In the genomic region with DNA sequence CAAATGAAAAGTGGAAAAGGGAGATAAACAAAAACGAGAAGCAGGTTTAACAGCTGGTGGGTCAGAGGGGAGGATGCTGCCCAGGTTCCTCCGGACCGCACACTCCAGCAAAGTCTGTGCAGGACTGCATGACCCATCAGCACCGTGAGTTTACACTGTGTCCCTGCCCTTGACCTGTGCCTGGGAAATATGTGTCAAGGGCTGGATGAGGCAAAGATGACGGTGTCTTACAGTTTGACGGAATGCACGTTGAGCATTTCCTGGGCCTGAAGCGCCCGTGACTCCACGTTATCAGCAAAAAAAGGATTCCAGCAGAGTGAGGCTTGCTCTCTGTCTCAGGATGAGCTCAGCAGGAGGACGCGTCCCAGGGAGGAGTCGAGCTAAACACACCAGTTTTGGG, we compare ENCODE assay signal across 37 mouse cellular contexts. TPM values are rescaled to one million over a fixed set of nuclear protein-coding genes. Genes with fewer than 3 reads are reported as not detected.
DNase-seq lines count a peak whose midpoint lies in the region; ATAC-seq and TF ChIP-seq lines count a peak whose summit lies in the region.
"Had no signal": no experiment of that assay in that cellular context is flagged by ENCODE, and none has a peak within 500 bp of the region (broad histone marks: within the 10 kb centered on the region; RNA-seq: fewer than 3 reads in every experiment).

No protein-coding gene starts in this region.

- DNase-seq in hindbrain, postnatal 0 days (ENCODE audit: low spot score): no peak
- peak; percentile 64 for DNase-seq in adrenal gland, adult 8-10 months
- DNase-seq in adrenal gland, postnatal 25 days: peak; percentile 29
- DNase-seq in embryo, embryonic 11 days: no peak
- DNase-seq: cerebellum, adult 11 months; cerebellum, adult 9-10 months; cerebellum, postnatal 36 days; gastrocnemius, postnatal 10 days; heart, postnatal 14 days; kidney, postnatal 25 days; lung, embryonic 14.5 days; lung, postnatal 14 days; right cerebral cortex, adult 18-20 months; spleen, adult 18-20 months; thymus, adult 2 months; thymus, postnatal 36 days had no signal

- no peaks in the 10 kb centered on the region for H3K4me1 ChIP-seq in hindbrain, embryonic 13.5 days (replicated peaks)
- H3K4me1 ChIP-seq in hindbrain, postnatal 0 days (ENCODE audit: insufficient read depth, low read length): no peaks in the 10 kb centered on the region
- H3K4me1 ChIP-seq in liver, embryonic 15.5 days (replicated peaks): peaks cover 32% of the 10 kb centered on the region
- peaks cover 11% of the 10 kb centered on the region for H3K4me1 ChIP-seq in intestine, embryonic 16.5 days (ENCODE audit: control insufficient read depth, insufficient read depth, low read length)
- H3K4me1 ChIP-seq: forebrain, embryonic 10.5 days had no signal

- H3K27me3 ChIP-seq in hindbrain, embryonic 13.5 days: peaks cover 8% of the 10 kb centered on the region; the same call in 1 of the 2 replicates
- H3K27me3 ChIP-seq in hindbrain, postnatal 0 days (ENCODE audit: insufficient read depth, low read length): no peaks in the 10 kb centered on the region
- H3K27me3 ChIP-seq in liver, embryonic 15.5 days: peaks cover 10% of the 10 kb centered on the region
- no peaks in the 10 kb centered on the region for H3K27me3 ChIP-seq in intestine, embryonic 16.5 days (replicated peaks; ENCODE audit: control insufficient read depth, insufficient read depth, low read length)
- H3K27me3 ChIP-seq: embryonic facial prominence, embryonic 13.5 days; kidney, embryonic 15.5 days had no signal

- H3K9ac ChIP-seq in hindbrain, embryonic 13.5 days: 0 out of 2 replicates have a peak overlapping the region, but pooled peaks have one; percentile 8
- no peak overlapping the region for H3K9ac ChIP-seq in hindbrain, postnatal 0 days (replicated peaks; ENCODE audit: low read length)
- H3K9ac ChIP-seq in liver, embryonic 15.5 days: no peak overlapping the region
- H3K9ac ChIP-seq in intestine, embryonic 16.5 days (ENCODE audit: low read depth, low read length): no peak overlapping the region
- H3K9ac ChIP-seq: embryonic facial prominence, embryonic 13.5 days; kidney, embryonic 15.5 days; lung, embryonic 14.5 days had no signal

- H3K36me3 ChIP-seq in hindbrain, embryonic 13.5 days: no peaks in the 10 kb centered on the region
- no peaks in the 10 kb centered on the region for H3K36me3 ChIP-seq in hindbrain, postnatal 0 days (ENCODE audit: insufficient read depth, low read length)
- H3K36me3 ChIP-seq in liver, embryonic 15.5 days (replicated peaks): no peaks in the 10 kb centered on the region
- H3K36me3 ChIP-seq in intestine, embryonic 16.5 days (ENCODE audit: control insufficient read depth, insufficient read depth, low read length): no peaks in the 10 kb centered on the region
- H3K36me3 ChIP-seq: embryonic facial prominence, embryonic 13.5 days; forebrain, embryonic 10.5 days; kidney, embryonic 15.5 days had no signal

- no peak for ATAC-seq in hindbrain, embryonic 13.5 days (ENCODE audit: low FRiP score)
- ATAC-seq in hindbrain, postnatal 0 days: no peak
- ATAC-seq in liver, embryonic 15.5 days (ENCODE audit: insufficient read depth): peak; percentile 26; the same call in 1 of the 2 replicates
- ATAC-seq in intestine, embryonic 16.5 days: no peak
- ATAC-seq: CD4-positive, CD25-positive, alpha-beta regulatory T cell, adult 4 months; forebrain, embryonic 16.5 days; intestine, postnatal 0 days; midbrain, embryonic 16.5 days had no signal

- H3K27ac ChIP-seq in hindbrain, embryonic 13.5 days: no peak overlapping the region
- H3K27ac ChIP-seq in hindbrain, postnatal 0 days: no peak overlapping the region
- peak overlapping the region; percentile 45; the same call in 1 of the 2 replicates for H3K27ac ChIP-seq in liver, embryonic 15.5 days (replicated peaks)
- H3K27ac ChIP-seq in intestine, embryonic 16.5 days (ENCODE audit: low read length): no peak overlapping the region
- H3K27ac ChIP-seq: embryonic facial prominence, embryonic 13.5 days; forebrain, embryonic 10.5 days; kidney, embryonic 15.5 days; stomach, postnatal 0 days had no signal

- WGBS in hindbrain, embryonic 13.5 days: 65% methylated on average over 13 of the region's 13 CpGs
- WGBS in hindbrain, postnatal 0 days: 63% methylated on average over 13 of the region's 13 CpGs
- 56% methylated on average over 13 of the region's 13 CpGs for WGBS in liver, embryonic 15.5 days (ENCODE audit: insufficient replicate concordance)
- WGBS in intestine, embryonic 16.5 days: 65% methylated on average over 13 of the region's 13 CpGs

- H3K4me2 ChIP-seq in hindbrain, embryonic 13.5 days: no peak overlapping the region
- no peak overlapping the region for H3K4me2 ChIP-seq in hindbrain, postnatal 0 days (ENCODE audit: low read depth, low read length)
- H3K4me2 ChIP-seq in liver, embryonic 15.5 days: no peak overlapping the region
- H3K4me2 ChIP-seq in intestine, embryonic 16.5 days (ENCODE audit: low read depth, low read length): no peak overlapping the region
- H3K4me2 ChIP-seq: embryonic facial prominence, embryonic 13.5 days; kidney, embryonic 15.5 days; lung, embryonic 14.5 days; midbrain, embryonic 11.5 days had no signal

- H3K4me3 ChIP-seq in hindbrain, embryonic 13.5 days: no peak overlapping the region
- no peak overlapping the region for H3K4me3 ChIP-seq in hindbrain, postnatal 0 days (ENCODE audit: low read length)
- H3K4me3 ChIP-seq in liver, embryonic 15.5 days (replicated peaks): no peak overlapping the region
- no peak overlapping the region for H3K4me3 ChIP-seq in intestine, embryonic 16.5 days (ENCODE audit: low read length)
- H3K4me3 ChIP-seq: embryonic facial prominence, embryonic 13.5 days; forebrain, embryonic 10.5 days; kidney, embryonic 15.5 days had no signal

- TF ChIP-seq CTCF in hindbrain, postnatal 0 days (IDR thresholded peaks at IDR 0.05; ENCODE audit: low read depth): no peak

- H3K9me3 ChIP-seq in hindbrain, embryonic 13.5 days: no peaks in the 10 kb centered on the region
- no peaks in the 10 kb centered on the region for H3K9me3 ChIP-seq in hindbrain, postnatal 0 days (ENCODE audit: low read length)
- no peaks in the 10 kb centered on the region for H3K9me3 ChIP-seq in liver, embryonic 15.5 days (replicated peaks)
- no peaks in the 10 kb centered on the region for H3K9me3 ChIP-seq in intestine, embryonic 16.5 days (ENCODE audit: control insufficient read depth, low read length)
- H3K9me3 ChIP-seq: embryonic facial prominence, embryonic 13.5 days; forebrain, embryonic 10.5 days; kidney, embryonic 15.5 days had no signal

RNA-seq across cellular contexts. Expression of gene Gm10447, which starts 11.3 kb away (rescaled TPM):
- polyA plus RNA-seq in hindbrain, embryonic 13.5 days (2015; fragmentation: Nextera tagmentation; extraction: Ambion mirVana): 0.06 and 0.16 TPM in 2 replicates
- total RNA-seq in hindbrain, postnatal 0 days (2014; rRNA removed): not detected in 2 replicates
- polyA plus RNA-seq in hindbrain, postnatal 0 days (2015; fragmentation: Nextera tagmentation; extraction: Ambion mirVana): 0.10 TPM in 1 of 2 replicates, not detected in the other
- total RNA-seq in adrenal gland, adult 8-10 months (2022): under 1 TPM in 3 of 4 experiments, not detected in 1; 0.21 to 0.59 (median 0.48) TPM
- total RNA-seq in adrenal gland, postnatal 25 days (2021): 0.30 TPM in 1 of 2 replicates, not detected in the other
- 0.09 and 0.13 TPM in 2 replicates for polyA plus RNA-seq in liver, embryonic 15.5 days (2015; fragmentation: Nextera tagmentation; extraction: Ambion mirVana)
- polyA plus RNA-seq in intestine, embryonic 16.5 days (2015; fragmentation: Nextera tagmentation; extraction: Ambion mirVana): 0.06 and 0.07 TPM in 2 replicates
- total RNA-seq: gastrocnemius, postnatal 10 days; heart, postnatal 14 days; neutrophil, adult 5-6 weeks had no signal
- polyA plus RNA-seq: CD4-positive, CD25-positive, alpha-beta regulatory T cell, adult 4 months; forebrain, embryonic 10.5 days; forebrain, embryonic 16.5 days; kidney, embryonic 15.5 days; lung, embryonic 14.5 days; midbrain, embryonic 11.5 days; neural tube, embryonic 11.5 days had no signal

RNA-seq across cellular contexts. Expression of gene Shroom1, which starts 11.4 kb away (rescaled TPM):
- 2.5 and 2.6 TPM in 2 replicates for polyA plus RNA-seq in hindbrain, embryonic 13.5 days (2015; fragmentation: Nextera tagmentation; extraction: Ambion mirVana)
- total RNA-seq in hindbrain, postnatal 0 days (2014; rRNA removed): 6.2 and 7.1 TPM in 2 replicates
- polyA plus RNA-seq in hindbrain, postnatal 0 days (2015; fragmentation: Nextera tagmentation; extraction: Ambion mirVana): 2.4 and 2.9 TPM in 2 replicates
- total RNA-seq in adrenal gland, adult 8-10 months (2022): 1 to 10 TPM; 2.6 to 10.0 (median 7.4) TPM
- 3.4 and 4.6 TPM in 2 replicates for total RNA-seq in adrenal gland, postnatal 25 days (2021)
- 2.9 and 4.0 TPM in 2 replicates for polyA plus RNA-seq in liver, embryonic 15.5 days (2015; fragmentation: Nextera tagmentation; extraction: Ambion mirVana)
- 1.3 and 1.4 TPM in 2 replicates for polyA plus RNA-seq in intestine, embryonic 16.5 days (2015; fragmentation: Nextera tagmentation; extraction: Ambion mirVana)
- total RNA-seq: neutrophil, adult 5-6 weeks had no signal
- polyA plus RNA-seq: CD4-positive, CD25-positive, alpha-beta regulatory T cell, adult 4 months had no signal

RNA-seq across cellular contexts. Expression of gene Gdf9, which starts 14.7 kb away (rescaled TPM):
- 3.1 and 3.3 TPM in 2 replicates for polyA plus RNA-seq in hindbrain, embryonic 13.5 days (2015; fragmentation: Nextera tagmentation; extraction: Ambion mirVana)
- total RNA-seq in hindbrain, postnatal 0 days (2014; rRNA removed): 0.11 and 2.1 TPM in 2 replicates
- polyA plus RNA-seq in hindbrain, postnatal 0 days (2015; fragmentation: Nextera tagmentation; extraction: Ambion mirVana): 1.5 and 1.6 TPM in 2 replicates
- total RNA-seq in adrenal gland, adult 8-10 months (2022): 1 to 10 TPM in 2 of 4 experiments, under 1 TPM in 2; 0.37 to 2.9 (median 0.99) TPM
- 1.4 and 2.2 TPM in 2 replicates for total RNA-seq in adrenal gland, postnatal 25 days (2021)
- polyA plus RNA-seq in liver, embryonic 15.5 days (2015; fragmentation: Nextera tagmentation; extraction: Ambion mirVana): 0.13 and 0.24 TPM in 2 replicates
- polyA plus RNA-seq in intestine, embryonic 16.5 days (2015; fragmentation: Nextera tagmentation; extraction: Ambion mirVana): 0.99 and 1.4 TPM in 2 replicates
- total RNA-seq: neutrophil, adult 5-6 weeks had no signal
- polyA plus RNA-seq: CD4-positive, CD25-positive, alpha-beta regulatory T cell, adult 4 months had no signal

RNA-seq across cellular contexts. Expression of gene Uqcrq, which starts 14.9 kb away (rescaled TPM):
- 682 and 692 TPM in 2 replicates for polyA plus RNA-seq in hindbrain, embryonic 13.5 days (2015; fragmentation: Nextera tagmentation; extraction: Ambion mirVana)
- total RNA-seq in hindbrain, postnatal 0 days (2014; rRNA removed): 20.4 and 38.9 TPM in 2 replicates
- 1,041 and 1,049 TPM in 2 replicates for polyA plus RNA-seq in hindbrain, postnatal 0 days (2015; fragmentation: Nextera tagmentation; extraction: Ambion mirVana)
- 100 to 1,000 TPM; 496 to 883 (median 741) TPM for total RNA-seq in adrenal gland, adult 8-10 months (2022)
- total RNA-seq in adrenal gland, postnatal 25 days (2021): 989 and 1,060 TPM in 2 replicates
- 473 and 512 TPM in 2 replicates for polyA plus RNA-seq in liver, embryonic 15.5 days (2015; fragmentation: Nextera tagmentation; extraction: Ambion mirVana)
- 1,029 and 1,034 TPM in 2 replicates for polyA plus RNA-seq in intestine, embryonic 16.5 days (2015; fragmentation: Nextera tagmentation; extraction: Ambion mirVana)

RNA-seq across cellular contexts. Expression of gene Leap2, which starts 22.6 kb away (rescaled TPM):
- not detected in 2 replicates for polyA plus RNA-seq in hindbrain, embryonic 13.5 days (2015; fragmentation: Nextera tagmentation; extraction: Ambion mirVana)
- not detected in 2 replicates for total RNA-seq in hindbrain, postnatal 0 days (2014; rRNA removed)
- not detected in 2 replicates for polyA plus RNA-seq in hindbrain, postnatal 0 days (2015; fragmentation: Nextera tagmentation; extraction: Ambion mirVana)
- total RNA-seq in adrenal gland, adult 8-10 months (2022): not detected
- not detected in 2 replicates for total RNA-seq in adrenal gland, postnatal 25 days (2021)
- polyA plus RNA-seq in liver, embryonic 15.5 days (2015; fragmentation: Nextera tagmentation; extraction: Ambion mirVana): 49.7 and 54.7 TPM in 2 replicates
- 17.8 and 52.6 TPM in 2 replicates for polyA plus RNA-seq in intestine, embryonic 16.5 days (2015; fragmentation: Nextera tagmentation; extraction: Ambion mirVana)
- total RNA-seq: gastrocnemius, postnatal 10 days; heart, postnatal 14 days; layer of hippocampus, adult 18-20 months; layer of hippocampus, postnatal 10 days; left cerebral cortex, adult 18-20 months; left cerebral cortex, postnatal 25 days; neutrophil, adult 5-6 weeks had no signal
- polyA plus RNA-seq: embryonic facial prominence, embryonic 13.5 days; forebrain, embryonic 10.5 days; forebrain, embryonic 16.5 days; gonadal fat pad, adult 2 months; heart, embryonic 14.5 days; limb, embryonic 14.5 days; lung, embryonic 14.5 days; midbrain, embryonic 16.5 days; neural tube, embryonic 11.5 days; thymus, adult 2 months had no signal

Comparison
In these comparisons a context has a peak if more than half of its experiments do, and no peak if none do; other contexts are left out.
1. DNase-seq: peak in adrenal gland, adult 8-10 months (single experiment) and adrenal gland, postnatal 25 days (single experiment); none in hindbrain, postnatal 0 days (single experiment) and embryo, embryonic 11 days (single experiment).